Mouse (Mus musculus) stomach, adult 2 months (tissue): ENCODE data around the gene Krt19. TPM values are rescaled to one million over a fixed set of nuclear protein-coding genes. Genes with fewer than 3 reads are reported as not detected.

Experiments used
- polyA plus RNA-seq: library from polyadenylated mRNA; depleted of rRNA; stranded (reverse); fragments of >200 nt; gene quantifications from 2 replicates; pipeline ENCODE4 v1.2.3, GENCODE M21; 2012; rRNA removed

The Krt19 gene
- 1,679 and 2,029 TPM in 2 replicates for polyA plus RNA-seq

DNA sequence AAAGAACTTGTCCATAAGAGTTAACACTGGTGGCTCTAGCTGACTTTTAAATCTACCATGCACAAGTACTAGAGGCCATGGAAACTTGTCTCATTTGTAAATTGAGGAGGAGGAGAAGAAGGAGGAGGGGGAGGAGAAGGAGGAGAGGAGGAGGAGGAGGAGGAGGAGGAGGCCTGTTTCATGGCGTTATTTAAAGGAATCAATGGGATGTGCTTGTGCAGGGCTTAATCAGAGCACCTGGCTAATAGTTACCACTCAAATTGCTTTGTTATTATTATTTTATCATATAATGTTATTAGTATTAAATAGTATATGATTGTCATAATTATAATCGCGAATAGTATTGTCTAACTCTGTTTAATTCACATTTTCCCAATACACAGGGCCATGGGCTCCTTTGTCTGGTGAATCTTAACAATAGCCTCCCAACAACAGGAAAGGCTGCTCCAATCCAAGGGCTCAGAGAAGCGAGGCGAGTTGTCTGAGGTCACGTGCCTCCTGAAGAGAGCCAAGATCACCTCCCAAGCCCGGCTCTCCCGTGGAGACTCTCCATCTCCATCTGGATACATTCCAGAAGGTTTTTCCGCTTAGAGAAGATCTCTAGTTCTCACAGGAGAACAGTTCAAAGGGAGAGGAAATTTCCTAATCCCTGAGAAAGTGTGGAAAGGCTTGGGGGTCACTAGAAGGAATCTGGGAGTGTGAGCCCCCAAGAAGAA is at the start of gene Krt19:
Krt19 (minus strand) TSS at position 51 of the 716 bp plus-strand sequence.

GRCm38 (mm10) chr11:100192992-100193391 is 44.5 kb upstream of the Krt19 start, which contains the start of gene Krt9:
Gene Krt9 (minus strand): TSS chr11:100193246.

GRCm38 (mm10) chr11:100135731-100136130 is 12.7 kb downstream of the Krt19 start, which contains the start of gene Krt15:
Gene Krt15 (minus strand): TSS chr11:100135928.

GRCm38 (mm10) chr11:100121466-100121865 is 27.0 kb downstream of the Krt19 start, which contains the start of gene Krt13:
Gene Krt13 (minus strand): TSS chr11:100121566.

DNA sequence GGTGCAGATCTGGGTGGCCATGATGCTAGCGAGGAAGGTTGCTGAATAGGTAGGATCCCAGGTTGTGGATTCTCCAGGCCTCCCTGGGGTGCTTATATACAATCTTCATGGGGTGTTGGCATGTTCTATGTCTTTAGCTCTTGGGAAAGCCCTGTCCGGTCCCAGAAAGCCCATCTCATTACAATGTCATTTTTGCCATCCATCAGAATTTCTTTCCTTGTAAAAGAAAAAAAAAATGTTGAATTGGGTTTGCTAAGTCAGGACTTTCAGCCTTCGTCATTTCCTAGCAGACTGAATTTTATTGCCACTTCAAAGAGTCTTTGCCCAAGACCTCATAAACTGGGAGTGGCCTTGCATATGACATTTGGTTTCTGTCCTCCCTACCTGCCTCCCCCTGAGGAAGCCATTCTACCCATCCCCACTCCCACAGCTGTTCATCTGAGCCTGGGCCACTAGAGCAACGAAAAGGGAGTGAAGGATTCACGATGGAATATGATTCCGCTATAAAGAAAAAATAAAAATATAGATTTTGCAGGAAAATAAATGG is 42.8 kb downstream of the Krt19 start, which contains the start of gene Krt36:
Krt36 (minus strand) TSS at position 51 of the 547 bp plus-strand sequence.

DNA sequence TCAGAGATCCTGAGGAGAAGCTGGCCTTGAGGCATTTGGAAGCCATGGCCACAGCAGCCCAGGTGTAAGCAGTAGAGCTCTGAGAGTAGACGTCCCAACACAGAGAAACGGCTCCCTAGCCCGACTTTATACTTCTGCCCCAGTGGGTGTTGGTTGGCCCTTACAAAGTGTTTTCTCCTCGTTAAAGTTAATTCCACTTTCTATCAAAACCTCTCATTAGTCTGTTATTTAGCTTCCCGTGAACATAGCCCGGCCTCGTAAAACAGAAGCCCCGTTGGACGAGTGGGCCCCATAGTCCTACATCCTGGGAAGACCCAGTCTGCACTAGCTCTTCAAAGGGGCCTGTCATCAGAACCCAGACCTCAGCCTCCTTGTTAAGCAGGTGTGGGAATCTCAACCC is 52.3 kb downstream of the Krt19 start, which contains the start of gene Krt35:
Krt35 (minus strand) TSS at position 101 of the 400 bp plus-strand sequence.

Other genes starting within 250 kb of the Krt19 start
- gene Krtap31-1, start 240.7 kb downstream of the Krt19 start, polyA plus RNA-seq: not detected in 2 replicates
- not detected in 2 replicates for gene Gm11565, start 233.9 kb downstream of the Krt19 start, polyA plus RNA-seq
- gene Krtap31-2, start 212.4 kb downstream of the Krt19 start, polyA plus RNA-seq: not detected in 2 replicates
- not detected in 2 replicates for gene Krtap9-5, start 200.2 kb downstream of the Krt19 start, polyA plus RNA-seq
- not detected in 2 replicates for gene Krtap29-1, start 169.6 kb downstream of the Krt19 start, polyA plus RNA-seq
- not detected in 2 replicates for gene Krtap16-1, start 162.1 kb downstream of the Krt19 start, polyA plus RNA-seq
- gene Krtap17-1, start 154.7 kb downstream of the Krt19 start, polyA plus RNA-seq: not detected in 2 replicates
- not detected in 2 replicates for gene Krt33a, start 132.5 kb downstream of the Krt19 start, polyA plus RNA-seq
- gene Krt33b, start 118.8 kb downstream of the Krt19 start, polyA plus RNA-seq: not detected in 2 replicates
- not detected in 2 replicates for gene Krt34, start 107.1 kb downstream of the Krt19 start, polyA plus RNA-seq
- 0.09 TPM in 1 of 2 replicates, not detected in the other for gene Krt31, start 98.1 kb downstream of the Krt19 start, polyA plus RNA-seq
- gene Krt32, start 60.4 kb downstream of the Krt19 start, polyA plus RNA-seq: 2.5 TPM in 2 replicates
- 0.08 TPM in 1 of 2 replicates, not detected in the other for gene Krt35, start 52.4 kb downstream of the Krt19 start, polyA plus RNA-seq
- 0.06 and 0.19 TPM in 2 replicates for gene Krt36, start 43.0 kb downstream of the Krt19 start, polyA plus RNA-seq
- gene Krt13, start 27.1 kb downstream of the Krt19 start, polyA plus RNA-seq: 602 and 681 TPM in 2 replicates
- gene Krt15, start 12.7 kb downstream of the Krt19 start, polyA plus RNA-seq: 7.7 and 17.9 TPM in 2 replicates
- gene Krt9, start 44.6 kb upstream of the Krt19 start, polyA plus RNA-seq: not detected in 2 replicates
- 147 and 161 TPM in 2 replicates for gene Krt14, start 58.9 kb upstream of the Krt19 start, polyA plus RNA-seq
- 5.1 and 6.5 TPM in 2 replicates for gene Krt16, start 100.2 kb upstream of the Krt19 start, polyA plus RNA-seq
- 20.4 and 26.8 TPM in 2 replicates for gene Krt17, start 112.4 kb upstream of the Krt19 start, polyA plus RNA-seq
- 0.11 and 0.31 TPM in 2 replicates for gene Krt42, start 121.2 kb upstream of the Krt19 start, polyA plus RNA-seq
- 59.7 and 89.2 TPM in 2 replicates for gene Eif1, start 171.2 kb upstream of the Krt19 start, polyA plus RNA-seq
- gene Gast, start 185.7 kb upstream of the Krt19 start, polyA plus RNA-seq: 1,071 and 1,807 TPM in 2 replicates
- 3.8 and 4.4 TPM in 2 replicates for gene Hap1, start 207.5 kb upstream of the Krt19 start, polyA plus RNA-seq
- 512 and 547 TPM in 2 replicates for gene Jup, start 249.1 kb upstream of the Krt19 start, polyA plus RNA-seq